11 mouse cellular contexts compared by ENCODE assay signal in the genomic region with DNA sequence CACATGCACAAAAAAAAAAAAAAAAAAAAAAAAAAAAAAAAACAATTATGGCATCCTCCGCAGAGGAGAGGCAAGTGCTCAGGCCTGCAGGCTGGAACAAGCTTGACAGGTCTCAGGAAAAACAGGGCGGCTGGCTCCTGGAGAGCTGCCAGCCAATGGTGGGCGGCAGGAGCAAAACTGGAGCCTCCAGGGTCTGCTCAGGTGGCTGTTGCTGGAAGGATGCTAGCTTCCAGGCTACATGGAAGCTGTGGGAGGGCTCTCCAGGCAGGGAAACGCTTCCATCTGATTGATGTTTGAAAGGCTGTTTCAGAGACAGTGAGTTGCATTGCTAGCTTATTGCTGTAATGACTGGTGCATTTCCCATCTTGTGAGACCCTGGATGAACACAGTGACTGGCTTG.
DNase-seq lines count a peak whose midpoint lies in the region; ATAC-seq and TF ChIP-seq lines count a peak whose summit lies in the region.
"Had no signal": no experiment of that assay in that cellular context is flagged by ENCODE, and none has a peak within 500 bp of the region (broad histone marks: within the 10 kb centered on the region; RNA-seq: fewer than 3 reads in every experiment).

No protein-coding gene starts in this region.

- no peaks in the 10 kb centered on the region for H3K27me3 ChIP-seq in midbrain, embryonic 10.5 days (ENCODE audit: low read depth, poor library complexity, severe bottlenecking)
- no peaks in the 10 kb centered on the region for H3K27me3 ChIP-seq in midbrain, embryonic 11.5 days (ENCODE audit: control insufficient read depth, insufficient read depth, low read length)
- H3K27me3 ChIP-seq in hindbrain, postnatal 0 days (ENCODE audit: insufficient read depth, low read length) = no peaks in the 10 kb centered on the region
- no peaks in the 10 kb centered on the region for H3K27me3 ChIP-seq in heart, embryonic 11.5 days (ENCODE audit: control insufficient read depth, insufficient read depth, low read length)
- H3K27me3 ChIP-seq: liver, embryonic 13.5 days; megakaryocyte, embryonic 14.5 days had no signal

- no peaks in the 10 kb centered on the region for H3K36me3 ChIP-seq in midbrain, embryonic 10.5 days
- no peaks in the 10 kb centered on the region for H3K36me3 ChIP-seq in midbrain, embryonic 11.5 days (ENCODE audit: control insufficient read depth, insufficient read depth, low read length)
- no peaks in the 10 kb centered on the region for H3K36me3 ChIP-seq in hindbrain, postnatal 0 days (ENCODE audit: insufficient read depth, low read length)
- no peaks in the 10 kb centered on the region for H3K36me3 ChIP-seq in heart, embryonic 11.5 days (ENCODE audit: control insufficient read depth, insufficient read depth, low read length)
- H3K36me3 ChIP-seq: liver, embryonic 13.5 days had no signal

- peak overlapping the region; percentile 52; the same call in 1 of the 2 replicates for H3K27ac ChIP-seq in midbrain, embryonic 10.5 days (replicated peaks)
- no peak overlapping the region for H3K27ac ChIP-seq in midbrain, embryonic 11.5 days (ENCODE audit: low read depth, low read length)
- H3K27ac ChIP-seq in hindbrain, postnatal 0 days = peak overlapping the region; percentile 32; the same call in 1 of the 2 replicates
- H3K27ac ChIP-seq in heart, embryonic 11.5 days (ENCODE audit: low read depth, low read length) = no peak overlapping the region
- H3K27ac ChIP-seq: liver, embryonic 13.5 days had no signal

- 0 out of 2 replicates have a peak, but pooled peaks cover 7% of the 10 kb centered on the region for H3K9me3 ChIP-seq in midbrain, embryonic 10.5 days (replicated peaks)
- no peaks in the 10 kb centered on the region for H3K9me3 ChIP-seq in midbrain, embryonic 11.5 days (ENCODE audit: control insufficient read depth, low read length)
- no peaks in the 10 kb centered on the region for H3K9me3 ChIP-seq in hindbrain, postnatal 0 days (ENCODE audit: low read length)
- H3K9me3 ChIP-seq in heart, embryonic 11.5 days (replicated peaks; ENCODE audit: control insufficient read depth, low read length) = no peaks in the 10 kb centered on the region
- H3K9me3 ChIP-seq: liver, embryonic 13.5 days had no signal

- H3K4me1 ChIP-seq in midbrain, embryonic 10.5 days = peaks cover 22% of the 10 kb centered on the region
- H3K4me1 ChIP-seq in midbrain, embryonic 11.5 days (ENCODE audit: control insufficient read depth, insufficient read depth, low read length) = peaks cover 5% of the 10 kb centered on the region
- H3K4me1 ChIP-seq in hindbrain, postnatal 0 days (ENCODE audit: insufficient read depth, low read length) = peaks cover 4% of the 10 kb centered on the region
- peaks cover 3% of the 10 kb centered on the region; the same call in 1 of the 2 replicates for H3K4me1 ChIP-seq in heart, embryonic 11.5 days (ENCODE audit: control insufficient read depth, insufficient read depth, low read length)
- H3K4me1 ChIP-seq: liver, embryonic 13.5 days; megakaryocyte, embryonic 14.5 days had no signal

- H3K4me2 ChIP-seq in midbrain, embryonic 11.5 days = no peak overlapping the region
- H3K4me2 ChIP-seq in hindbrain, postnatal 0 days (ENCODE audit: low read depth, low read length) = no peak overlapping the region
- no peak overlapping the region for H3K4me2 ChIP-seq in heart, embryonic 11.5 days
- H3K4me2 ChIP-seq: liver, embryonic 13.5 days had no signal

- ATAC-seq in midbrain, embryonic 11.5 days (ENCODE audit: low FRiP score) = no peak
- peak; percentile 44 for ATAC-seq in hindbrain, postnatal 0 days
- ATAC-seq in heart, embryonic 11.5 days (replicated peaks; ENCODE audit: insufficient number of reproducible peaks, low FRiP score, low TSS enrichment) = no peak

- TF ChIP-seq CTCF in hindbrain, postnatal 0 days (IDR thresholded peaks at IDR 0.05; ENCODE audit: low read depth) = no peak

- H3K4me3 ChIP-seq in midbrain, embryonic 10.5 days = no peak overlapping the region
- H3K4me3 ChIP-seq in midbrain, embryonic 11.5 days (ENCODE audit: low read depth, low read length) = no peak overlapping the region
- H3K4me3 ChIP-seq in hindbrain, postnatal 0 days (ENCODE audit: low read length) = no peak overlapping the region
- H3K4me3 ChIP-seq in heart, embryonic 11.5 days (ENCODE audit: low read depth, low read length) = no peak overlapping the region
- H3K4me3 ChIP-seq: liver, embryonic 13.5 days; megakaryocyte, embryonic 14.5 days had no signal

- 66% methylated on average over 4 of the region's 4 CpGs for WGBS in midbrain, embryonic 10.5 days
- WGBS in midbrain, embryonic 11.5 days = 72% methylated on average over 4 of the region's 4 CpGs
- WGBS in hindbrain, postnatal 0 days = 30% methylated on average over 4 of the region's 4 CpGs
- 46% methylated on average over 4 of the region's 4 CpGs for WGBS in heart, embryonic 11.5 days (ENCODE audit: insufficient replicate concordance)

- peak; percentile 50 to 59 for DNase-seq in cerebellum, postnatal 14 days
- no peak for DNase-seq in cerebellum, adult 9-11 months
- DNase-seq in midbrain, embryonic 10.5 days (ENCODE audit: low spot score) = no peak
- no peak for DNase-seq in midbrain, embryonic 11.5 days (ENCODE audit: low spot score, missing footprints)
- peak; percentile 61 for DNase-seq in hindbrain, postnatal 0 days (ENCODE audit: low spot score)
- peak; percentile 38 to 44 for DNase-seq in right cerebral cortex, postnatal 10 days (ENCODE audit: low spot score in 2 of 2)
- DNase-seq in natural killer cell, adult 2 months (ENCODE audit: low spot score in 2 of 2) = no peak
- DNase-seq: liver, embryonic 13.5 days; thymus, postnatal 4 days had no signal

- no peak overlapping the region for H3K9ac ChIP-seq in midbrain, embryonic 11.5 days (ENCODE audit: low read length)
- H3K9ac ChIP-seq in hindbrain, postnatal 0 days (replicated peaks; ENCODE audit: low read length) = no peak overlapping the region
- H3K9ac ChIP-seq in heart, embryonic 11.5 days (ENCODE audit: low read depth, low read length) = no peak overlapping the region
- H3K9ac ChIP-seq: liver, embryonic 13.5 days had no signal

Comparison
In these comparisons a context has a peak if more than half of its experiments do, and no peak if none do; other contexts are left out.
1. DNase-seq: peak in cerebellum, postnatal 14 days (2 of 2), hindbrain, postnatal 0 days (single experiment) and right cerebral cortex, postnatal 10 days (2 of 2); none in cerebellum, adult 9-11 months (single experiment), midbrain, embryonic 10.5 days (single experiment), midbrain, embryonic 11.5 days (single experiment) and natural killer cell, adult 2 months (0 of 2).
2. H3K27ac ChIP-seq: peak in midbrain, embryonic 10.5 days (single experiment) and hindbrain, postnatal 0 days (single experiment); none in midbrain, embryonic 11.5 days (single experiment) and heart, embryonic 11.5 days (single experiment).